Mouse (Mus musculus) embryonic stem cell, embryonic (primary cell): ENCODE data around the gene Glb1.

Experiments
- CTCF ChIA-PET, 4 experiments: fragments of 300-600 bp in 2 of 4; fragments of 350-600 bp in 2 of 4; sonication (Branson Sonifier 250); formaldehyde crosslinking; loops; one replicate each; lab custom pipeline; 2022; ENCODE audit warnings: inconsistent platforms in 2 of 4; lab: Charles Lee
- POLR2A ChIA-PET, 4 experiments: fragments of 300-600 bp in 2 of 4; fragments of 350-600 bp in 2 of 4; sonication (Branson Sonifier 250); formaldehyde crosslinking; loops; one replicate each; lab custom pipeline; 2022; ENCODE audit warnings: antibody characterized with exemption in 4 of 4, inconsistent platforms in 1 of 4; lab: Charles Lee

The Glb1 gene

DNA sequence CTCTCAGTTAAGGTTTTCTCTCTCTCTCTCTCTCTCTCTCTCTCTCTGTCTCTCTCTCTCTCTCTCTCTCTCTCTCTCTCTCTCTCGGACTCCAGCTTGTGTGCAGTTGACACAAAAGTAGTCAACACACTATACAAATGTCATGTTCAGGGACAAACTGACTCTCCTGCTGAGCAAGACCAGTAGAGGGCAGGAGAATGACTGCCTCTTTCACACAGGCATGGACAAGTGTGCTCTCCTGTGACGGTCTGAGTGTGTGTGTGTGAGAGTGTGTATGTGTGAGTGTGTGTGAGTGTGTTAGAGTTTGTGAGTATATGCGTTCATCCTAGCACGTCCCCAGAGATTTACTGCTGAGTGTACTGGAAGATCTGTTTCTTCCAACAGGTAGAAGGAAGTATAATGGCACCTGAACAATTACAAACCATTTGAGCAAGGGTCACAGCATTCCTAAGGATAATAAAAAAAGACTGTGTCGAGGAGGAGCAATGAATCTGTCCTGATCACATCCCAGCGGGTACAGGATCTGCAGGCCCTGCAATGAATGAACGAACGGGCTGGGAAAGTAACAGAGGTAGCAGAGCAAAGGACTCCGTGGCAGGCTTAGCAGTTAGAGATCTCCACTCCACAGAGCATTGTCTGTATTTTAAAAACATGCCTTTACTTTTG, 118.1 kb downstream of the Glb1 start:
- ChIA-PET POLR2A (interaction anchor here (0.5 to 10.9 kb wide), 30 partner anchors 9 to 128 kb away, joined by 3 to 141 read pairs (median 6); partner anchors contain the start of genes Ccr4 (in 1 of the 4) and Crtap (in 1 of the 4)), CTCF (interaction anchor here (0.5 to 2.1 kb wide), 10 partner anchors 9 to 101 kb away, joined by 3 to 9 read pairs (median 4); partner anchors contain the start of gene Ccr4 (in 1 of the 4))

DNA sequence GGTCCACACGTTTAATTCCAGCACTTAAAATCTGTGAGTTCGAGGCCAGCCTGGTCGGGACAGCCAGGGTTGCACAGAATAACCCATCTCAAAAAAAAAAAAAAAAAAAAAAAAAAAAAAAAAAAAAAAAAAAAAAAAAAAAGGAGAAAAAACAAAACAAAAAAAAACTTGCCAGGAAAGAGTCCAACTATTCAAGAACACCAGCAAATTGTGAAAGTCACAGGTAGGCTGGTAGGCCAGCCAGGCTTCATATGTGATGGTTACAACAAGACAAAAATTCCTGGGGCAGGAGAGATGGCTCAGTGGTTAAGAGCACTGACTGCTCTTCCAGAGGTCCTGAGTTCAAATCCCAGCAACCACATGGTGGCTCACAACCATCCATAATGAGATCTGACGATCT, 119.7 kb downstream of the Glb1 start:
- ChIA-PET CTCF (interaction anchor here in 2 of 4 experiments (1.1 to 1.7 kb wide), 3 partner anchors 14 to 105 kb away, joined by 3 to 7 read pairs (median 5); no protein-coding TSS in a partner anchor), POLR2A (interaction anchor here in 3 of 4 experiments (1.0 to 6.9 kb wide), 11 partner anchors 10 to 55 kb away, joined by 3 to 39 read pairs (median 4); partner anchors contain the start of gene Ccr4 (in 1 of the 3))

DNA sequence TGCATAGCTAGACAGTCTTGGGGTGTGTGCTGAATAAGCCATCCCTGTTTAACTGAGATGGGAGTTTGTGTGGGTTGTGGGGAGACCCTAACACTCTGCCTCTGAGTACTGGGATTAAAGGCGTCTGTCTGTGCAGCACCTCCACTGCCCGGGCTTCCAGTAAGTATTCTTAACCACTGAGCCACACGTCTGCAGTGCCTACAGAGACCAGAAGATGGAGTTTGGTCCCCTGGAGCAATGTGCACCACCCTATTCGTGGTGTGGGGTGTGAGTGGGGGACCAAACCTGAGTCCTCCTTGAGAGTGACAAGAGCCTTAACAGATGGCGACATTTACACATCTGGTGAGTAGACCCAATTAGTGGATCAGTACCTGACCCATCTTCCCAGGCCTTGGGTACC, 121.2 kb downstream of the Glb1 start:
- POLR2A ChIA-PET, result interaction anchor here in 2 of 4 experiments (0.7 to 6.9 kb wide), 8 partner anchors 11 to 29 kb away, joined by 3 to 39 read pairs (median 4); no protein-coding TSS in a partner anchor
- CTCF ChIA-PET, result interaction anchor here in 2 of 4 experiments (0.6 to 1.7 kb wide), 6 partner anchors 13 to 106 kb away, joined by 3 to 5 read pairs (median 3); no protein-coding TSS in a partner anchor

- ChIA-PET POLR2A (interaction anchor here (0.6 to 15.0 kb wide), 9 partner anchors 13 to 1201 kb away, joined by 3 to 353 read pairs (median 7); no protein-coding TSS in a partner anchor), CTCF (interaction anchor here in 2 of 4 experiments (1.1 to 1.7 kb wide), 3 partner anchors 12 to 34 kb away, joined by 3 to 5 read pairs (median 5); no protein-coding TSS in a partner anchor)
Observed at GRCm38 (mm10) chr9:114522501-114522900, 121.6 kb downstream of the Glb1 start.
